Mouse (Mus musculus) frontal cortex, adult (tissue): ENCODE results near the gene Gm11568.
A peak's percentile ranks its signal among the peaks of the same experiment; 100 is the strongest.
"Not testable (repeated sequence)": the region's sequence is repeated elsewhere in the genome, so short reads cannot be mapped to it uniquely, and the experiment has no call there.

Source experiments
- ATAC-seq: cut with Nextera tagmentation; 2 replicates; pipeline ENCODE4 v1.9.2; 2017; ENCODE audit warnings: mild to moderate bottlenecking, moderate library complexity, mixed read lengths; ENCODE audit not compliant: low TSS enrichment

Gm11568 gene

DNA sequence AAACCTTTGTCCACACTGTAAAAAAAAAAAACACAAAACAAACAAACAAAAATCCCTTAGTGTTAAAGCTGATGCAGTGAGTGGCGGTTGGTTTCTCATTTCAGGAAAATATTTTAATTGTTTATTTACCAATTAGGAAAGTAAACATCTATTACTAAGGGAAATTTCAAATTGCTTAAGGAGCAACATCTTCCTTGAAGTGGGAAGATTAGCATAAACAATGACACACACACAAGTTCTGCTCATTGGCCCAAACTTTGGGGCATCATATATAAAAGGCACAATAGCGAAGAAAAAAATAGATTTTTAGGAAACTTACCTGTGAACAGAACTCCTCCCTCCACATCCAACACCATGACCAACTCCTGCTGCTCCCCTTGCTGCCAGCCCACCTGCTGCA, at the start of gene Gm11568:
Gene Gm11568 (plus strand): TSS at position 301 of the 400 bp plus-strand sequence.
- ATAC-seq, result no peak

DNA sequence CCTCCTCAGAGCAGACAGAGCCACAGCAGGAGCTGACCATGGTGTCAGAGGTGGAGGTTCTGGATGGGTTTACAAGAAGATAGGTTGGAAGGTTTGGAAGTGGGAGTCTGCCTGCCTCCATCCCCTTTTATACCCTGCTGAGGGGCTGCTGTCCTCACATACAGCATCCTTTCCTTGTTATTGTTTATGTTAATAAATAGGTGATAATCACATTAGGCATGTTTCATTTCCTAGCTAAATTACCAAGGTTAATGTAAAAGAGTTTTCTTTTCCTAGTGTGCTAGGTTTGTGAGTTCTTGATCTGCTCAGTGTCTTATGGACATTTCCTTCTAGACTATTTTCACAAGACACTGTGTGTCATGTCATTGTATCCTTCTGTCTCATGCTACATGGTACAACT, 47.9 kb upstream of the Gm11568 start, which contains the start of gene Krtap4-13:
Gene Krtap4-13 (minus strand): TSS at position 101 of the 400 bp plus-strand sequence.
- not testable (repeated sequence) for ATAC-seq

DNA sequence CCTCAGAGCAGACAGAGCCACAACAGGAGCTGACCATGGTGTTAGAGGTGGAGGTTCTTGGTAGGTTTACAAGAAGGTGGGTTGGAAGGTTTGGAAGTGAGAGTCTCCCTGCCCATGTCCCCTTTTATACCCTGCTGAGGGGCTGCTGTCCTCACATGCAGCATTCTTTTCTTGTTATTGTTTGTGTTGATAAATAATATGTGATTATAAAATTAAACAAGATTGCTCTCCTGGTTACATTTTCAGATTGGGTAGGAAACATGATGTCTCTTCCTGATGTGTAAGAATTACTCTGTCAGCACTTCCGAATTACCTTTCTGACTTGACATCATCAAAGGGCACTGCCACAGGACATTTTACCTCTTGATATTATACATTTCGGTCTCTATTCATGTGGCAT, 42.2 kb upstream of the Gm11568 start, which contains the start of gene Gm11564:
Gene Gm11564 (minus strand): TSS at position 101 of the 400 bp plus-strand sequence.
- ATAC-seq, result not testable (repeated sequence)

DNA sequence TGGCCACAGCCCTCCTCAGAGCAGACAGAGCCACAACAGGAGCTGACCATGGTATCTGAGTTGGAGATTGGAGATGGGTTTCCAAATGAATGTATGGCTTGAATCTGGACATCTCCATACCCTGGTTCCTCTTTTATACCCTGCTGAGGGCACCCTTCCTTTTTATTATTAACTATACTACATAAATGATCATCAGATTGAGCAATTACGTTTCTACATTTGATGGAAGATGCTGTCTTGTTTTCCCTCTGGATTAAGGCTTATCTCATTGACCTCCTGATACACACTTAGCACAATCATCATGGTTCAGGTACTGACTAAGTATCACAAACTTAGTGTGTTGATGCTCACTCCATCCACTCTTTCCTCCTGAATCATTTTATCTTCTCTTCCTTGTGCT, 19.8 kb upstream of the Gm11568 start, which contains the start of gene 2300003K06Rik:
Gene 2300003K06Rik (minus strand): TSS at position 101 of the 400 bp plus-strand sequence.
- no peak for ATAC-seq

DNA sequence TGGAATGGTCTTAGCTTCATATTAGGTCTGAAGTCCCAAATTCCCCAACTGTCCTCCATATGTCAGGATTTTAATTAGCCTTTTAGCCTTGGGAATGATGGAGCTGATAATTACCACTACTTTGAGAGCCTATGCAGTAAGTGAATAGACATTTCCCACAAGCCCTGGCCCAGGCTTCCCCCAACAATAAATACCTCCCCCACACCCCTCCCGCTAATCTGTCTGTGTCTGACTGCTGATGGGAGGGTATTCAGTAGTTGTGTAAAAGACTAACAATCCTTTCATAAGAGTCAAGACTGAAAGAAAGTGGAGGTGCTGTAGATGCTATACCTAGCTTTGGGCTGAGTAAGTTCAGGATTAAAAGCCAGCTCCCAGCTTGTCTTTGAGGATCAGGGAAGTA, 15.5 kb upstream of the Gm11568 start:
- ATAC-seq, result no peak

DNA sequence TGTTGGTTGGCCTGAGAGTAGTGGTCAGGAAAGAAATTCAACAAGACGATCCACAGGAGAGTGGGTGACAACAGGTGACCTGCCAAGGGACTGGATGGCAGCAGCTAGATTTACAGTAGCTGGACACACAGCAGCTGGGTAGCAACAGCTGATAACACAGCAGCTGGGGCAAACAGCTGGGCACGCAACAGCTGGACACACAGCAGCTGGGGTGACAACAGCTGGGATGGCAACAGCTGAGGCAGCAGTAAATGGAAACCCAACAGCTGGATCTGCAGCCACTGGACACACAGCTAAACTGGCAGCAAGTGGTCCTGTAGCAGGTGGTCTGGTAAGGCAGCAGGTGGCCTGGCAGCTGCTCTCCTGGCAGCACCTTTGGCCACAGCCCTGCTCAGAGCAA, 11.0 kb upstream of the Gm11568 start:
- no peak for ATAC-seq

DNA sequence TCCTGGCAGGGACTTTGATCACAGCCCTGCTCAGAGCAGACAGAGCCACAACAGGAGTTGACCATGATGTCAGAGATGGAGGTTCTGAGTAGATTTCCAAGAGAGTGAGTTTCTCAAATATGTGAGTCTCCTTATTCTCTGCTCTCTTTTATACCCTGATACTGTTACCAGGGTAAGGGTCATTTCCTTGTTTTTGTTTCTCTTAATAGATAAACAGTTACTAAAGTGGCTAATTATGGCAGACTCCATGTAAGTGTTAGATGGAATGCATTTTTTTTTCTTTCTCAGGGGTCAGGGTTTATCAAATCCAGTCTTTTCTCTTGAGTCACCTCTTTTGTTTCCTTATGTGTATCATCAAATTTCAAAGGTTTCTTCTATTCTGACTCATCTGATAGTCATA, 6.2 kb upstream of the Gm11568 start, which contains the start of gene Krtap4-16:
Gene Krtap4-16 (minus strand): TSS at position 101 of the 400 bp plus-strand sequence.
- no peak for ATAC-seq

DNA sequence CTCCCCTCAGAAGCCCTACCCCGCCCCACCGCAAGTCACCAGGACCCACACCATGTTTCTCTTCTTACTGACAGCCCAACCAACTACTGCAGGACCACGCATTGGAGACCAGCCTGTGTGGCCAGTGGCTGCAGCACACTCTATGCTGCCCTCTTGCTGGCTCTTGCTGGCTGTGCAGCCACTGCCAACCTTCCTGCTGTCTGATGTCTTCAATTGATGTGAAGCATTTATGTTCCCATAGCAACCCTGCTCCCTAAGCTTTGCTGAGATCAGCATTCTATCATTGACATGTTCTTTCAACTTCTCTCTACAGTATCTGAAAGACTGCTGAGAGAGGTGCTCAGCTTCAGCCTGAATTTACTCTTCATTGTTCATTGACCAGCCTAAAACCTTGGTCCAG, 3.6 kb upstream of the Gm11568 start:
- ATAC-seq, result no peak

DNA sequence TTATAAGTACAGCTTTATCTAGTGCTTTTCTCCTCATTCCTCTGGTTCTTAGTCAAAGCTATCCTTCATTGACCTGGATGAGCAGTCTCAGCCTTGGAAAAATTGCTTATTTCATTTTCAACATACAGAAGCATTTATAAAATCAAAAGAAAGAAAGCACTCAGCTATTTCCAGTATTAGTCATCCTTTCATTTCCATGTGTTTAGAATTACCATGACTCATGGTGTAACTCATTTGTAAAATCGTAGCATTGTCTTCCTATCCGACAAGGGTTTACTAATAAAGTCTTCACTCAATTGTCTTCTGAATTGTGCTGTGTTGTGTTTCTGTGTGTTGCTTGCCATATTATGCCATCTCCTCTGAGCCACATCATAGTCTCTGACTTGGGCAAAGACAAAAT, 1.0 kb downstream of the Gm11568 start:
- peak; percentile 23; the same call in 1 of the 2 replicates for ATAC-seq

DNA sequence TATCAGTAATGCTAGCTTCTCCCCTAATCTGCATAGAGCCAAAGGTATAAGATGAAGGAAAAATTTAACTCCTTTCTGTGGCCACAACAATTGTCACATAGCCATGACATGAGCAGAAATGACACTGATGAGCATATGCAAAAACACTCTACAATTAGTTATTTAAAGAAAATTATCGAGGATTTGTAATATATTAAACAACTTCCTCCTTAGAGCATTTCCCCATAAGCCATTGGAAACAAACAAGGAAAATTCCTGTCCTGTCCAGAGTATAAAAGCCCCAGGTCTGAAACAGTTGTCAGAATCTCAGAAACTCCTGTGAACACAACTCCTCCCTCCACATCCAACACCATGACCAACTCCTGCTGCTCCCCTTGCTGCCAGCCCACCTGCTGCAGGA, 6.5 kb downstream of the Gm11568 start, which contains the start of gene Gm11559:
Gene Gm11559 (plus strand): TSS at position 301 of the 400 bp plus-strand sequence.
- ATAC-seq, result not testable (repeated sequence)

DNA sequence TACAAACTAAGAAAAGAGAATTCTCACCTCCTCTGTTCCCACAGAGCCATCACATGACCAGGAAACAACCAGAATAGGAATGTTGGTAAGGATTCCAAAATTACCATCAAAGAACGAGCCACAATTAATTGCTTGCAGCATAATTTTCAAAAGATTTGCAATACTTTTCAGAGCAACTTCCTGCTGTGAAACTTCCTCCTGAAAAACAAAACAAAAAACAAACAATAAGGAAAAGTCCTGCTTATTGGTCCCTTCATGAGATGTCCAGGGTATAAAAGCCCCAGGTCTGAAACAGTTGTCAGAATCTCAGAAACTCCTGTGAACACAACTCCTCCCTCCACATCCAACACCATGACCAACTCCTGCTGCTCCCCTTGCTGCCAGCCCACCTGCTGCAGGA, 15.4 kb downstream of the Gm11568 start, which contains the start of gene Krtap9-1:
Gene Krtap9-1 (plus strand): TSS at position 301 of the 400 bp plus-strand sequence.
- not testable (repeated sequence) for ATAC-seq

DNA sequence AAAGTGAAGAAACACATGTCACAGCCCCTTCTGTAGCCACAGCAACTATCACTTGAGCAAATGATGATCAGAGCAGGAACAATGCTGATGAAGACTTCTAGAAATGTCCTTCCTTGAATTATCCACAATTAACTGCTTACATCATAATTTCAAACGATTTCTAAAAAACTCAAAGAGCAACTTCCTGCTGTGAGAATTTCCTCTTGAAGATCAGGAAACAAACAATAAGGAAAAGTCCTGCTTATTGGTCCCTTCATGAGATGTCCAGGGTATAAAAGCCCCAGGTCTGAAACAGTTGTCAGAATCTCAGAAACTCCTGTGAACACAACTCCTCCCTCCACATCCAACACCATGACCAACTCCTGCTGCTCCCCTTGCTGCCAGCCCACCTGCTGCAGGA, 21.2 kb downstream of the Gm11568 start, which contains the start of gene Gm11567:
Gene Gm11567 (plus strand): TSS at position 301 of the 400 bp plus-strand sequence.
- ATAC-seq, result not testable (repeated sequence)

DNA sequence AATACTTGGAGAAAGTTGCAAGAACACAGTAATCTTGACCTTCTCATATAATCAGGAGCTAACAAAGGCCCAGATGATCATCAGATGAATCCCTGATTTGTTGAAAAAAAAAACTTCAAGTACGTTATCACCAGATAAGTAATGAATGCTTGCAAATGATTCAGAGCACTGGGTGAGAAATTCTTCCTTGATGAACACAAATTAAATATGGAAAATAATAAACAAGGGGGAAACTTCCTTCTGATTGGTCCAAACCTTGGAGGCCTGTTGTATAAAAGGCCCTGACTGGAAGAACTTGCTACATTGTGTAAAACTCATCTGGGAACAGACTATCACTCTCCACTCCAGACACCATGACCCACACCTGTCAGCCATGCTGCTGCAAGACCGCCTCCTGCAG, 49.9 kb downstream of the Gm11568 start, which contains the start of gene Krtap31-1:
Gene Krtap31-1 (plus strand): TSS at position 301 of the 400 bp plus-strand sequence.
- no peak for ATAC-seq
